Mouse (Mus musculus) thymus, postnatal 0 days (tissue): Measurements from ENCODE around the gene Slc31a2. TPM values are rescaled to one million over a fixed set of nuclear protein-coding genes. Genes with fewer than 3 reads are reported as not detected.

Experiments
- DNase-seq: peaks from one replicate; pipeline ENCODE4 v3.0.0-alpha.2; 2015; ENCODE audit warnings: low spot score
- polyA plus RNA-seq: library from polyadenylated mRNA; unstranded; fragments of >200 nt; fragmentation: Nextera tagmentation; extraction: Ambion mirVana; gene quantifications from 2 replicates; pipeline ENCODE4 v1.2.1, GENCODE M21; 2015

Slc31a2 gene
- polyA plus RNA-seq, 1 experiment from 2014 or later, result 10.7 TPM

- no peak for DNase-seq
These were observed 52.2 kb downstream of the Slc31a2 start for GRCm38 (mm10) chr4:62314516-62314915.

- no peak for DNase-seq
These were observed 54.1 kb downstream of the Slc31a2 start for GRCm38 (mm10) chr4:62316456-62316855.

DNA sequence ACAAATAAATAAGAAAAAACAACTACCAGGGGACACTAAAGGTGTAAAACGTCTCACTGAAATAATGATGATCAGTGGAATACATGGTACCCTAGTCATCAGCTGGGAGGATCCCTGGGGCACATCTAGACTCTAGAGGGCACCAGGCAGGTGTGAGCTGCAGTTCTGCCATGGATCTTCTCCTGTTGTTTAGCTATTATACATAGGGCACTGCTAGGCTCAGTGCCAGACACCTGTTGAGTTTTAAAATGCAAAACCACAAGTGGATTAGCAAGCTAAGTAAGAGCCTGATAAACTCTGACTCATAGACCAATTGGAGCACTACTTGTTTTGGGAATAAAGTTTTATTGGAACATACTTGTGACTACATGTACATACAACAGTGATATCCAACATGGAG is 55.9 kb downstream of the Slc31a2 start:
- DNase-seq, result no peak

DNA sequence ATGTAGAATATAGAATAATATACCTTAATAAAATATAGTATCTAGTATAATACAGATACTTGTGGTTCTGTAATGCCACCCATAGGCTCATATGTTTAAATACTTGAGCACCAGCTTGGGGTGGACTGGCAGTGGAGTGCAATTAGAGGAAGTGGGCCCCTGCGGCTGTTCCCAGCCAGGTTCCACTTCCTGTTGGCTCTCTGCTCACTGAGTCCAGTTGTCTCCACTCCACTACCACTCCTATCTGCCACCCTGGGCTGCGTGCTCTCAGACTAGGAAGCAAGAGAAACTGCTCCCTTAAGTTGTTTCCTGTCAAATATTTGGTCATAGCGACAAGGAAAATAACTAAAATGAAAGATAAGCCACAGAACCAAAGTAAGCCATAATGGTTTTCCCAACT is 60.3 kb downstream of the Slc31a2 start:
- DNase-seq, result no peak

DNA sequence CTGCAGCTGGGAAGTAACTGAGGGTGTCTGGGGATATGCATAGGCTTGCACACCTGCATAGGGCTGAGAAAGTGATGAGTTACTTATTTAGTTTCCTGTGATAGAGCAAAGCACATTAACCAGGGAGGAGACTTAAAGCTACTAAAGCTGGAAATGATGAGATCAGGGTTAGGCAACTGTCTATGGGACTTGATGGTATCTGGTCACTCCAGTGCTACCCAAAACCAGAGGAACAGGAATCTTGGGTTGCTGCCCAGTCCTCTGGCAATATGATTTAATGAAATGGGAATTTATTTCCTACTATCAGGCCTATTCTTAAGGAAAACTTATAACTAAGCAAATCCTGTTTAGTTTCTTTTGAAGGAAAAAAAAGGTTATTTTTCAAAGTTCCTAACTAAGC is 63.7 kb downstream of the Slc31a2 start:
- DNase-seq, result no peak

- no peak for DNase-seq
These were observed 66.7 kb downstream of the Slc31a2 start for GRCm38 (mm10) chr4:62328941-62329660.

GRCm38 (mm10) chr4:62331977-62332376 is 69.6 kb downstream of the Slc31a2 start:
- no peak for DNase-seq

DNA sequence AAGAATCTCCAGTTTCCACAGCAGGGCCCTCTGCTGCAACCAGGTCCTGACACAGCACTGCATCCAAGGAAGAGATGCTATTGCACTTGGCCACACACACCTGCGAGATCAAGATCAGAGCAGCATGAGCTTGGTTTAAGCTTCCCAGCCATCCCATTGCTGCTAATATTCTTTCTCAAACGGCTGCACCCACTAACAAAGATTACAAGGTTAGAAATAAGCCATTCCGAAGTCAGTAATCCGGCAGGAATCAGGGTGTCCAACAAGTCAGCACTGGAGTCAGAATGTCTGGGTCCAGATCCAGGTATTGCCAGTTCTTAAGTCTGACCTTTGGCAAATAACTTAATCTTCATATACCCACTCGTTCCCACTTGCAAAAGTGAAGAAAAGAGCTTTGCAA is 76.2 kb downstream of the Slc31a2 start:
- no peak for DNase-seq

- DNase-seq, result peak; percentile 31
These were observed 81.6 kb downstream of the Slc31a2 start for GRCm38 (mm10) chr4:62344000-62344399.

DNA sequence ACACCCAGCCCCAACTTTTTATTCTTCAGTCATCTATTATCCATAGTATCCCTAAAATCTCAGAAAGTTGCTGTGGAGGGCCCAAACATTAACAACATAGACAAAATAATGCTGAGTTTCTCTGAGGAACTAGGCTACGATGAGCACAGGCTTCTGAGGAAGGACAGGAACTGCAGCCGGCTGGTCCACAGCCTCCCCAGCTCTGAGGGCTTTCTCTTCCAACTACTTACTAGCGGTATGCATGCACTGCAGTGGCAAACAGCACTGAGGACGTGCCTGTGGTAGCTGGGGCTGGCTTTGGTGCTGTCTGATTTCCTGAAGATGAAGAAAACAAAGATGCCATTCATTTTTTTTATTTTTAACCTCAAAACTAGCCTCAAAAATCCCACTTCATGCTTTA is 83.5 kb downstream of the Slc31a2 start:
- no peak for DNase-seq

- DNase-seq, result no peak
These were observed 85.4 kb downstream of the Slc31a2 start for GRCm38 (mm10) chr4:62347605-62348328.

Other genes with a start within 250 kb of the Slc31a2 start
- 0.14 and 0.63 TPM in 2 replicates for gene Mup20, start 208.4 kb upstream of the Slc31a2 start, polyA plus RNA-seq
- not detected in 2 replicates for gene Mup3, start 175.2 kb upstream of the Slc31a2 start, polyA plus RNA-seq
- gene Mup21, start 111.7 kb upstream of the Slc31a2 start, polyA plus RNA-seq, result not detected in 2 replicates
- 0.59 and 0.68 TPM in 2 replicates for gene Zfp37, start 31.5 kb upstream of the Slc31a2 start, polyA plus RNA-seq
- gene Fkbp15, start 98.0 kb downstream of the Slc31a2 start, polyA plus RNA-seq, result 24.0 and 30.5 TPM in 2 replicates
- 20.1 and 20.2 TPM in 2 replicates for gene Slc31a1, start 98.2 kb downstream of the Slc31a2 start, polyA plus RNA-seq
- gene Cdc26, start 146.1 kb downstream of the Slc31a2 start, polyA plus RNA-seq, result 169 and 172 TPM in 2 replicates
- 20.9 and 22.7 TPM in 2 replicates for gene Prpf4, start 146.2 kb downstream of the Slc31a2 start, polyA plus RNA-seq
- 1.7 and 2.0 TPM in 2 replicates for gene Rnf183, start 172.7 kb downstream of the Slc31a2 start, polyA plus RNA-seq
- 3.8 and 4.0 TPM in 2 replicates for gene Wdr31, start 208.3 kb downstream of the Slc31a2 start, polyA plus RNA-seq
- gene Bspry, start 217.5 kb downstream of the Slc31a2 start, polyA plus RNA-seq, result 10.6 TPM in 2 replicates
- gene Hdhd3, start 240.9 kb downstream of the Slc31a2 start, polyA plus RNA-seq, result 7.0 and 7.5 TPM in 2 replicates